Mouse (Mus musculus) hindbrain, postnatal 0 days (tissue): ENCODE data around the gene Ado. TPM values are rescaled to one million over a fixed set of nuclear protein-coding genes. Genes with fewer than 3 reads are reported as not detected.

Experiments used
- ATAC-seq: fragments of 200-750 bp; cut with Nextera tagmentation; 2 replicates; pipeline ENCODE4 v1.8.0; 2017; ENCODE audit warnings: mild to moderate bottlenecking, moderate TSS enrichment, moderate library complexity
- DNase-seq: peaks from one replicate; pipeline ENCODE4 v3.0.0-alpha.2; 2015; ENCODE audit warnings: low spot score
- H3K27ac ChIP-seq: fragments of 300-500 bp; sonication (generic); 2 replicates; pipeline ENCODE4 v1.5.1; 2014; ENCODE audit warnings: mild to moderate bottlenecking
- H3K27me3 ChIP-seq: fragments of 300-500 bp; sonication (generic); 2 replicates; pipeline ENCODE4 v1.6.1; 2014; ENCODE audit warnings: low read length, mixed read lengths; ENCODE audit not compliant: insufficient read depth
- H3K36me3 ChIP-seq: fragments of 300-500 bp; sonication (generic); 2 replicates; pipeline ENCODE4 v1.6.1; 2014; ENCODE audit warnings: low read length, mixed read lengths; ENCODE audit not compliant: insufficient read depth
- H3K4me1 ChIP-seq: fragments of 300-500 bp; sonication (generic); 2 replicates; pipeline ENCODE4 v1.6.1; 2014; ENCODE audit warnings: antibody characterized with exemption, low read length, mixed read lengths; ENCODE audit not compliant: insufficient read depth
- H3K4me2 ChIP-seq: fragments of 300-500 bp; sonication (generic); 2 replicates; pipeline ENCODE4 v1.6.1; 2014; ENCODE audit warnings: low read depth, mild to moderate bottlenecking, low read length, moderate library complexity, mixed read lengths
- H3K4me3 ChIP-seq: fragments of 300-500 bp; sonication (generic); 2 replicates; pipeline ENCODE4 v1.5.1; 2014; ENCODE audit warnings: low read length
- H3K9ac ChIP-seq: fragments of 300-500 bp; sonication (generic); replicated peaks from 2 replicates; pipeline ENCODE4 v1.6.1; 2014; ENCODE audit warnings: mild to moderate bottlenecking, low read length, moderate library complexity, mixed read lengths
- H3K9me3 ChIP-seq: fragments of 300-500 bp; sonication (generic); 2 replicates; pipeline ENCODE4 v1.6.1; 2016; ENCODE audit warnings: low read length, mixed read lengths
- CTCF ChIP-seq: IDR thresholded peaks from 2 replicates; pipeline ENCODE4 v1.5.1; 2016; ENCODE audit warnings: antibody characterized with exemption, control low read depth, low read depth
- WGBS: fragments of 180-500 bp; shearing (Covaris S2); extraction: QIAGEN DNeasy Blood & Tissue Kit; methylation state at CpG from one replicate; pipeline ENCODE4 v1.1.7; 2014; 5-methylcytosine and 5-hydroxymethylcytosine counted together
- polyA plus RNA-seq: library from polyadenylated mRNA; unstranded; fragments of >200 nt; fragmentation: Nextera tagmentation; extraction: Ambion mirVana; gene quantifications from 2 replicates; pipeline ENCODE4 v1.2.1, GENCODE M21; 2015
- total RNA-seq: library from RNA; depleted of rRNA; stranded (reverse); fragments of >200 nt; gene quantifications from 2 replicates; pipeline ENCODE4 v1.2.3, GENCODE M21; 2014; rRNA removed

The Ado gene
- 64.8 and 80.3 TPM in 2 replicates for total RNA-seq
- polyA plus RNA-seq: 70.4 and 70.6 TPM in 2 replicates

DNA sequence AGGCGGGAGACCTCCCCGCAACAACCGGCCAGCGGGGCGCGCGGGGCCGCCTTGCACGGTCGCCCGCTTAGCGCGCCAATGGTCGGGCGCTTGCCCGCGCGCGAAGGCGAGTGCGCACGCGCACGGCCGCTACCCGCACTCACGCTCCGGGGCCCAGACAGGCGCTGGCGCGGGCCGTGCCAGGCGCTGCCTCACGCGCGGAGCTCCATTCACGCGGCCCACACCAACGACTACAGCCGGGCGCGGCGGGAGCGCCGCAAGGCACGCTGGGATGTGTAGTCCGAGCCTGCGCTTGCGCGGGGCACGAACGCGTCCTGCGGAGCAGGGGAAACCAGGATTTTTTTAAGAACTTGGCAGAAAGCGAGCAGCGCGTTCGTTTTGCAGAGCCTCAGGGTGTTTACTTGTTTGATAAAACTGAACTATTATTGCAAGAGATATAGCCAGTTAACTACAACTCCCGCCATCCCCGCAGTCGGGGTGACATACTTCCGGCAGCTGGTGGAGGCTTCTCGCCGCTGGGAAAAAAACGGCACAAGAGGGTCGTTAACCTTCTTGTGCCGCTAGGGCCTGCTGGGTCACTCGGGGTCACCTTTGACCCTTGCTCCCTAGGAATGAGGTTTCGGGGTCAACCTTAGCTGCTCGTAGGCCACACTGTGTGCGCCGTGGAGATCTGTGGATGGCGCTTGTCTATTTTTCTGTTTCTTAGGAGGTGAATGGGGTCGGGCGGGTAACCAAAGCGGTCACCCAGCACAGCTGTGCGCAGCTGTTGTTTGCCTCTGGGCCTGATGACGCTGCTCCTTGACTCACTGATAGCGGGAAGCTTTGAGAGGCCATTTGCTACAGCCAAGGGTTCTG is at the start of gene Ado:
Gene Ado, minus strand, starts transcription at position 79 of the 855 bp plus-strand sequence.
- peak; percentile 57 for TF ChIP-seq CTCF

DNA sequence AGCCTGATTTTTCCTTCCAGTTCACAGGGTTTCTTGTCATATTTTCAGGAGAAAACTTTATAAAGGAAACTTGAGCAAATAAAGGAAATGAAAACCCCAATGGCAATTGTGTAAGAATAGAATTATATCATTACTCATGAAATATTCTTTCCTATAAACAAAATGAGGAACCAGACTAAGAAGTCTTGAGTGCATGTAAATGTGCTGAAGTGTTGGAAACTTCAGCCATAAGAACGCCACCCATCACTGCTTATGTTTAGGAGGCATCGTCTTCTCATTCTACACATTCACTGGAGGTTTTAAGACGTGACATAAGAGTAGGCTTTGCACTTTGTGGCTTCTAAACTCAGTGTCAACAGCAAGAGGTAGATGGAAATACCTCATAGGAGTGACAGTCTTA is 46.5 kb upstream of the Ado start:
- no peak for ATAC-seq

More for the DNA sequence above, at the start of gene Ado:
- H3K36me3 ChIP-seq: no peaks in the 10 kb centered on the region
- DNase-seq (peak; percentile 98), ATAC-seq (peak; percentile 98)
- H3K27ac ChIP-seq: peak within 1 kb of the TSS; percentile 95
- H3K4me3 ChIP-seq: peak within 1 kb of the TSS; percentile 78
- H3K9me3 ChIP-seq: no peaks in the 10 kb centered on the region
- H3K4me2 ChIP-seq: peak within 1 kb of the TSS; percentile 81
- no peaks in the 10 kb centered on the region for H3K27me3 ChIP-seq
- peak within 1 kb of the TSS; percentile 85 for H3K9ac ChIP-seq
- peaks cover 4% of the 10 kb centered on the region; the same call in 1 of the 2 replicates for H3K4me1 ChIP-seq
- under 1% methylated on average over 69 of the region's 79 CpGs for WGBS

DNA sequence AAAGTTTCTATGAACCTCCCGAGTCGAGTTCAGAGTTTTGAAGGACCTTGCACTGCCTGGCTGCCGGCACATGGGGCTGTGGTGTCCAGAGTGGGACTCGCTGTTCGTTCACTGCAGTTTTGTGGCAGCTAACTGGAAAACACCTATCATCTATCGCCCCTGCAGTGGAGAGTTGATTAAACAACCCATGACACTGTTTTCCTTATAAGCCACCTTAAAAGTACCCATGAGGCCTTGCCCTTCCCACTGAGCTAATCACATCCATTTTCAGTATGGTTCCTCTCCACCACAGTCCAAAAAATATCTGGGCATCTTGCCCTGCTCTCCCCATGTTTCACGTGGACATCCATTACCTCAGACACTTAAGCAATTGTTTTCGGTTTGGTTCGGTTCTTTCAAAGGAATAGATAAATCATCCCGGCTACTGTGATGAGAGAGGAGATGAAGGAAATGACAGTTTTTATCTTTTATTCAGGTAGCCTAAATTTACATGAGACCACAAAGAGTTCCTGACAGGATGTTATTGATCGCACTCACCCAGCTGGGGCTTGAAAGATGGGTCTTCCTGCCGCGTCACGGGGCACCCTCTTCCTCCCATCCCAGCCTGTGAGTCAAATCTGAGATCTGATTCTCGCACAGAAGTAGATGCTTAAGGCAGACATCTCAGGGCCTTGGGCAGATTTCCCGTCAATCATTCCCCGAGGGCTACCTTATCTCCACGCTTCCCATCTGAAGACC is 37.3 kb upstream of the Ado start:
- DNase-seq (no peak), ATAC-seq (no peak)
- Histone ChIP-seq H3K27ac (no peak overlapping the region), H3K9me3 (no peaks in the 10 kb centered on the region), H3K4me1 (no peaks in the 10 kb centered on the region), H3K27me3 (no peaks in the 10 kb centered on the region), H3K36me3 (no peaks in the 10 kb centered on the region), H3K4me3 (no peak overlapping the region), H3K4me2 (no peak overlapping the region), H3K9ac (no peak overlapping the region)
- 79% methylated on average over 18 of the region's 18 CpGs for WGBS
- TF ChIP-seq CTCF: no peak

More for the DNA sequence above, 46.5 kb upstream of the Ado start:
- WGBS: 87% methylated on average over 3 of the region's 3 CpGs
- Histone ChIP-seq H3K9ac (no peak overlapping the region), H3K27me3 (no peaks in the 10 kb centered on the region), H3K9me3 (no peaks in the 10 kb centered on the region), H3K36me3 (no peaks in the 10 kb centered on the region), H3K4me1 (no peaks in the 10 kb centered on the region), H3K27ac (no peak overlapping the region), H3K4me3 (no peak overlapping the region), H3K4me2 (no peak overlapping the region)
- no peak for DNase-seq
- TF ChIP-seq CTCF: no peak

DNA sequence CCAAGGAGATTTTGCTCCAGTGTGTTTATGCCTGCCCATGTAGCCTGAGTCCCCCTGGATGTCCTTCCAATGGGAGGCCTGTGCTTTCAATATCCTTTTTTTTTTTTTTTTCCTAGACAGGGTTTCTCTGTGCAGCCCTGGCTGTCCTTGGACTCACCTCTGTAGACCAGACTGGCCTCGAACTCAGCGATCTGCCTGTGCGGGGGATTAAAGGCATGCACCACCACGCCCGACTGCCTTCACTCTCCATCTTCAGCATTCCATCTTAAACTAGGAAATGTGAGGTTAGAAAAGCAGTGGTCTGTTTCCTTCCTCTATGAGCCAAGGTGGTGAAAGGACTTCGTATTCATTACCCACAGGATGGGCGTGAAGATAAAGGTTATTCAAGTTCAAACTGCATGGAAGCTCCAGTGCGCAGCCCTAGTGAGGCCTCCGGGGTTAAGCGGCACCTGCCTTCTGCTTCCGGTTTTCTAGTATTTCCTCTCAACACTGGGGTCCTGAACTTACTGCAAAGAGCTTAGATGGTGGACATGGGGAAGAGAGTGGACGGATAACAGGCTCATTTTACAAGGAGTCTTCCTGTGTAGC is 33.0 kb upstream of the Ado start:
- Histone ChIP-seq H3K4me3 (no peak overlapping the region), H3K27me3 (no peaks in the 10 kb centered on the region), H3K9ac (no peak overlapping the region), H3K9me3 (no peaks in the 10 kb centered on the region), H3K36me3 (no peaks in the 10 kb centered on the region), H3K4me1 (no peaks in the 10 kb centered on the region), H3K4me2 (no peak overlapping the region), H3K27ac (no peak overlapping the region)
- DNase-seq (no peak), ATAC-seq (no peak)
- WGBS: 86% methylated on average over 12 of the region's 12 CpGs
- no peak for TF ChIP-seq CTCF

DNA sequence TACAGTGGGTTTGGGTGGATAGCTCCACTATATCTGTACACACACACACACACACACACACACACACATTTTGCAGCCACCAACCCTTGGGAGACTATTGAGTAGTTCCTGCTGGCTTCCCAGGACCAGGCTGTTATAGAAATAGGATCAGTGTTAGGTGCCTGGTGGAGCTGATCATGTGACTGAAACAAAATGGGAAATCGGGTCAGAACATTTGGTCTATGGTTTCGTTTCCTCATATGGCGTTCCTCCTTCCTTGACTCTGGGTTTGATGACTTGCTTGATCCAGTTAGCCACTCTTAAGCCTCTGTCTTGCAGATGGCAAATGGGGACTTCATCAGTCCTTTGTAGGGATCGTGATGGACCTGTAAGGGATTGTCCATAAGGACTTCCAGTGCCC is 31.1 kb upstream of the Ado start:
- H3K27ac ChIP-seq: no peak overlapping the region
- H3K36me3 ChIP-seq: no peaks in the 10 kb centered on the region
- no peak overlapping the region for H3K9ac ChIP-seq
- H3K4me1 ChIP-seq: no peaks in the 10 kb centered on the region
- TF ChIP-seq CTCF: no peak
- ATAC-seq (no peak), DNase-seq (no peak)
- no peak overlapping the region for H3K4me2 ChIP-seq
- 95% methylated on average over 4 of the region's 4 CpGs for whole genome bisulfite sequencing
- H3K4me3 ChIP-seq: no peak overlapping the region
- no peaks in the 10 kb centered on the region for H3K27me3 ChIP-seq
- no peaks in the 10 kb centered on the region for H3K9me3 ChIP-seq

DNA sequence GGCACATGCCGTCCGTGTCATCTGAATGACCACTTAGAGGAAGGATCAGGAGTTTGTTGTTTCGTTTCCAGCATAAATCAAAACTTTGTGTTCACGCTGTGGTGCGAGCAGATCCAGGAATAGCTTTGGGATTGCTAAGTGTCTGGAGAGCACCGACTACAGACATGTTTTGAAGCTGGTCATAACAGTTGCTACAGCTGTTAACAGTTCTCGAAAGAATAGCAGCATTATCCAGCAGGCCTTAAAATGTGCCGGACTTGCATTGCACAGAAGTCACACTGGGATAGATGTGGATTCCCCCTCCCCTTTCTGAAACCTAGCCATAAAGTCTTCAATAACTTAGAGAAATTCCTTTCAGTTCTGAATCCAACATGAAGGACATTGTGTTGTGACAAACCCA is 24.6 kb upstream of the Ado start:
- ATAC-seq: no peak
- no peak overlapping the region for H3K4me3 ChIP-seq
- H3K4me2 ChIP-seq: no peak overlapping the region
- TF ChIP-seq CTCF: no peak
- H3K36me3 ChIP-seq: no peaks in the 10 kb centered on the region
- no peak for DNase-seq
- H3K27me3 ChIP-seq: no peaks in the 10 kb centered on the region
- 56% methylated on average over 8 of the region's 8 CpGs for WGBS
- H3K9me3 ChIP-seq: no peaks in the 10 kb centered on the region
- H3K9ac ChIP-seq: no peak overlapping the region
- no peaks in the 10 kb centered on the region for H3K4me1 ChIP-seq
- no peak overlapping the region for H3K27ac ChIP-seq
